Mouse (Mus musculus) heart, adult 8-10 months (tissue): Measurements from ENCODE around the gene Fam71a. TPM values are rescaled to one million over a fixed set of nuclear protein-coding genes. Genes with fewer than 3 reads are reported as not detected.
"Not testable (repeated sequence)": the region's sequence is repeated elsewhere in the genome, so short reads cannot be mapped to it uniquely, and the experiment has no call there.

Experiments used
- DNase-seq: peaks from one replicate; pipeline ENCODE4 v3.0.0; 2022; ENCODE audit warnings: low spot score
- total RNA-seq, 4 experiments: library from RNA; stranded (reverse); gene quantifications; 2 replicates each; pipeline ENCODE4 v1.2.4; 2022

Gene Fam71a
- total RNA-seq, 4 experiments from 2014 or later: not detected

- DNase-seq: no peak
Observed at GRCm38 (mm10) chr1:191181469-191182259, 17.0 kb upstream of the Fam71a start.

GRCm38 (mm10) chr1:191180397-191180796 lies 15.8 kb upstream of the Fam71a start:
- peak; percentile 40 for DNase-seq

DNA sequence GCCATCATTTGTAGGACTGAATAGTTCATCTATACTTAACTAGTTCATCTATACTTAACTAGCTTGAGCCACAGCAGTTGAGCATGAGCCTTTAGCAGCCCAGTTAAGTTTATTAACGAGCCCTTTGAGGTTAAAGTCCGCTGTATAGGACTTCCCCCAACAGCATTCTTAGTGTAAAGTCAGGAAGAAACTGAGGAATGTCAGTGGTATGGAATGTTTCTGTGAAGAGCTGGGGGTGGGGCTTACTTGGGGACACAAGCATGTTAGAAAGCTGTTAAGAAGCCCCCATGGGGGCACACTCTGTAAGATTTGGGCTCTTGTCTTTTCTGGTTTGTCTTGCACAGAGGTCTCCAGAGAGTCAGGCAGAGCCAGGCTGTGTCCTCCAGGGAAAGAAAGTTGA lies 15.2 kb upstream of the Fam71a start:
- no peak for DNase-seq

DNA sequence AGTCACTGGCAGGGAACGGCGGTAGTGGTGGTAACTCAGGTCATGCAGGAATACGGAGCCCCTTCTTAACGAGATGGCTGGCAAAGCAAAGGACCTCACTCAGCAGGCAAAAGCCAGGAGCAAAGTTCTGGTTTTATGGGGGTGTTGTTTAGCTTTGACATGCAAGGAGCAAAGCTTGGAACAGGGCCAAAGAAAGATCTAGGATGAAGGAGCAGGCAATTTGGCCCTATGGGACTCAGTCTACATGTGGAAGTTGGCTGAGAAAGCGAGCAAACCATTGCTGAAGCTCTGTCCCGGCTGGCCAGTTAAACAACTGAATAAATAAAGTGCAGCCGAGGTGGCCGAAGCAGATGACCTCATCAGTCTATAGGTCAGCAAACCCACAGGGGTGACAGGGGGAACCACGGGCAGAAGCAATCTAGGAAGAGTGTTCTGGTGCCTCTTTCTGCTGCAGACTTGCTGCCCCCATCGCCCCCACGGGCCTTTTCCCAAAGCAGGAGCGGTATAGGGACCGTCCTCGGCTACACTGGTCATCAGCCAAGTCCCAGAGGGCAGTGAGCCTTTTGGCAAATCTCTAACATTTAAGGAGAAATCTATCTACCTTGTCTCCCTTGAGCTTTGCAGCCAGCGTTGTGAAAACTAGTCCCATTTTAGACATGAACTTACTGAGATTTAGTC lies 14.0 kb upstream of the Fam71a start:
- DNase-seq: no peak

DNA sequence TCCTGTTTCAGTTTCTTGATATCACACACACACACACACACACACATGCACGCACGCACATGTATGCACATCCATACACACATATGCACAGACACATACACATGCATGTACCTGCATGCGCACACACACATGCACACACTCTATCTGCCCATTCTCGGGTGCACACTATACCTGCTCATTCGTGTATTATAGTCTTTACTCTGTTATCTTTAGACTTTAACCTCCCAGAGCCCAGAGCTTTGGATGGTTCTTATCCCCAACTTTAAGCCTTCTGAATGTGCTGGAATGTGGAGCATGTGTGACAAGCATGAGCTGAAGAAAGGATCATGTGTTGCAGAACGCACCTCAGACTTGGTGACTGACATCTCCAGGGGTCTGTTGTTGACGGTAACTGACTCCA lies 12.3 kb upstream of the Fam71a start:
- DNase-seq: no peak

DNA sequence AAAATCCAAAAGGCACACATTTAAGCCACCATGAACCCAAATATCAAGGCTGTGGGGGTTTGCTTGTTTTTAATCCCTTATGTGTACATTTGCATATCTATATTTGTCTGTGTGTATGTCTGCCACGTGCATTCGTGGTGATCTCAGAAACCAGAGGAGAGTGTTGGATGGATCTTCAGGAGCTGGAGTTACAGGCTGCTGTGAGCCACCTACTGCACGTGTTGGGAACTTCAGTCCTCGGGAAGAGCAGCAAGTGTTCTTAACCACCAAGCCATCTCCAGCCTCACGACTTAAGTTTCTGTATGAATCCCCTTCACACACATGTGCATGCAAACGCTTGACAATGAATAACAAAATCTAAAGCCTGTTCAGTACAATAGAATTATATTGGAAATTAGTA lies 7.9 kb upstream of the Fam71a start:
- DNase-seq: no peak

DNA sequence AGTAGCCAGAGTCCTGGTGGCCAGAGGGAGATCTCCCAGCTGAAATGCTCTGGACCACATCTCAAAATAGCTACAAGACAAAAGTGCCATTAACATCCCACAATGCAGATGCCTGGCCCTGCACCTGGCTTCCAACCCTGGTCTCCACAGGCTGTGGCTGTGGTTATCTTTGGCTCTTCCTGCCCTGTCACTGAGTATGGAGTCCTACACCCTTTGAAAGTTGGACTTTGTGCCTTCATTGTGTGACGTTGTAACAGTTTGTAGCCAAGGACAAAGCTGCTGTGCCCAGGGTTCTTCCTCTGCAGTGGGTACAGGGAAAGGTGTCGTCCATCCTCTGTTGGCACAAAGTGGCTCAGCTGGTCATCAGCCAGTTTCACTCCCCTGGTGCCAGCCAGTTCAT lies 5.8 kb upstream of the Fam71a start:
- no peak for DNase-seq

DNA sequence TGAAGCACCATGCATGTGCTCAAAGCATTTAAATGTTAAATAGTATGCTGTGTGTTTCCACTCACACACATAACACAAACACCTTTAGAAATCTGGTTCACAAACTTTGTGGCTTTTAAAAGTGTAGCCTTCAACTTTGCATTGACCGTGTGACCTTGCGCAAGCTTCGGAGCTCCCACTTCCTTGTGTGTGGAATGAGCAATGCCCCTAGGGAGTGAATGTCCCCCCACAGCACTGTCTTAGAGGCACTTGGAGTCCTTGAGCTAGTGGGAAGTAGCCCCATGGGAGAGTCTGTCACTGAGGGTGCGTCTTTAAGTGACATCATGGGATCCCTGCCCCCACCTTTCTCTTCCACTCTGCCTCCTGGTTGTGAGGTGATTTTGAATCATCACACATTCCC lies 1.6 kb upstream of the Fam71a start:
- no peak for DNase-seq

DNA sequence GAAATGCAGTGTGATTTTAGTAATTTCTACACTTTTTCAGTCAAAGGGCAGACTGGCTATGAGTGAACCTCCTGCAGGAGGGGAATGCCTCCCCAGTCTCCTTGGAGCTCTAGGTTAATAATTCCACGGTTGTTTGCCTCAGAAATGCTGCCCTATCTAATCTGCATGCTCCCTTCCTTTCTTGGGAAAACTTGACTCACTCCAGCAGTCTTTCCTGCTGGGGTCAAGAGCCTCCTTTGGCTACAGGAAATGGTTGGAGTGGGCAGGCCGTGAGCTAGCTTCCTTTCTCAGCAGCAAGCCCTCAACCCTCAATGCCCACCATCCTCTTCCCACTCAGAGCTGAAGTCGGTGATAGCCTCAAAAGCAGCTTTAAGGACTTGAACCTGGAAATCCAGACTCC lies 10.3 kb downstream of the Fam71a start:
- no peak for DNase-seq

- peak; percentile 24 for DNase-seq
Observed at GRCm38 (mm10) chr1:191153052-191153451, 11.6 kb downstream of the Fam71a start.

- no peak for DNase-seq
Observed at GRCm38 (mm10) chr1:191150924-191151605, 13.6 kb downstream of the Fam71a start.

DNA sequence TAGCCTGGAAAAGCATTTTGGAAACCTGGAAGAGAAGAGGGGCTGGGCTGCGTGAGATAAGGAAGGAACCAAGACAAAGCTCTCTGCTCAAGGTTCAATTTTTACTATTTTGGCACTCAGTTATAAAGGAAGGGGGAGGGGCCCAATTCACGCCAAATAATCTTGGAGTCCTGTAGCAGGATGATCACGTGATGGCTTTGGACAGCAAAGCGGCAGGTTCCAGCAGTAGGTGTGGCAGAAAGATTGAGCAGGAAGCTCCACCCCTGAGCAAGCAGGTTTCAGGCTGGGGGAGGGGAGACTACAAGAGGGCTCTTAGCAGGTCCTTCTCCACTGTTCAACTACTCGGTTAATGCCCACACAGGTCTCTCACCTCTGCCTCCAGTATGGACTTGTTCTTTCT lies 15.1 kb downstream of the Fam71a start:
- not testable (repeated sequence) for DNase-seq

DNA sequence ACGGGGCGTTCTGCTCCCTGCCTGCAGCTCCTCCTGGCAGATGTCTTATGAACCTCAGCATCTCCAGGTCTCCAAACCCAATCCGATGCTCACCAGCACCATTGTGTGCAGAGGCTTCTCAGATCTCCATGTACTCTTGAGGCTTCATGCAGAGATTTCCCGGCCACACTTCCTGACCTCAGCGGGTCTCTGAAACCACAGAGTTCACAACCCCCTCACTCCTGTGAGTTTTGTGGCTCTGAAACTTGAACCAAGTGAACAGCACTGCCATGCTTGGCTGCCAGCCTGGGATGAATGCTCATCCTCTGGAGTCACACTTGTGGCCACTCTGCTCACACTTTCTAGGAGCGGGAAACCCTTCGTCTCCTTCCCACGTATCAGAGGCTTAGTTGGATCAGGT lies 23.6 kb downstream of the Fam71a start:
- DNase-seq: no peak

GRCm38 (mm10) chr1:191138874-191139495 lies 25.6 kb downstream of the Fam71a start:
- no peak for DNase-seq

- no peak for DNase-seq
Observed at GRCm38 (mm10) chr1:191138436-191138835, 26.2 kb downstream of the Fam71a start.

- DNase-seq: no peak
Observed at GRCm38 (mm10) chr1:191135406-191135805, 29.2 kb downstream of the Fam71a start.

DNA sequence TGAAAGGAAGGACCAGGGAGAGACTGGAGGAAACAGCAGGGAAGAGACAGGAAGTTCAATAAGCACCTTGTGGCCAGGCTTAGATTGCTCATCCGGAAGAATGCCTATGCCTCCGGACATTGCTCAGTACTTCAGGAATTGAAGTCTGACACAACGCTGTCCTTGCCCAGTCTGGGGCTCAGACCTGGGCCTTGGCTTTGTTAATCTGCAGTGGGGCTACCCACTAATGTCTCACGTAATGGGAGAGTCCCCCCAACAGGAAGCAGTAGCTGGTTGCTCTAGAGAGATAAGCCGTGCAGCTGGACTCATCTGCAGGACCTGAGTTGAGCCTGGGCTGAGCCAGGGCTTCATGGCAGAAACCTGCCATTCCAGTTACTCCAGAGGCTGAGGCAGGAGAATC lies 31.7 kb downstream of the Fam71a start:
- DNase-seq: no peak

GRCm38 (mm10) chr1:191132240-191132639 lies 32.4 kb downstream of the Fam71a start:
- no peak for DNase-seq

- DNase-seq: no peak
Observed at GRCm38 (mm10) chr1:191131692-191132091, 32.9 kb downstream of the Fam71a start.

DNA sequence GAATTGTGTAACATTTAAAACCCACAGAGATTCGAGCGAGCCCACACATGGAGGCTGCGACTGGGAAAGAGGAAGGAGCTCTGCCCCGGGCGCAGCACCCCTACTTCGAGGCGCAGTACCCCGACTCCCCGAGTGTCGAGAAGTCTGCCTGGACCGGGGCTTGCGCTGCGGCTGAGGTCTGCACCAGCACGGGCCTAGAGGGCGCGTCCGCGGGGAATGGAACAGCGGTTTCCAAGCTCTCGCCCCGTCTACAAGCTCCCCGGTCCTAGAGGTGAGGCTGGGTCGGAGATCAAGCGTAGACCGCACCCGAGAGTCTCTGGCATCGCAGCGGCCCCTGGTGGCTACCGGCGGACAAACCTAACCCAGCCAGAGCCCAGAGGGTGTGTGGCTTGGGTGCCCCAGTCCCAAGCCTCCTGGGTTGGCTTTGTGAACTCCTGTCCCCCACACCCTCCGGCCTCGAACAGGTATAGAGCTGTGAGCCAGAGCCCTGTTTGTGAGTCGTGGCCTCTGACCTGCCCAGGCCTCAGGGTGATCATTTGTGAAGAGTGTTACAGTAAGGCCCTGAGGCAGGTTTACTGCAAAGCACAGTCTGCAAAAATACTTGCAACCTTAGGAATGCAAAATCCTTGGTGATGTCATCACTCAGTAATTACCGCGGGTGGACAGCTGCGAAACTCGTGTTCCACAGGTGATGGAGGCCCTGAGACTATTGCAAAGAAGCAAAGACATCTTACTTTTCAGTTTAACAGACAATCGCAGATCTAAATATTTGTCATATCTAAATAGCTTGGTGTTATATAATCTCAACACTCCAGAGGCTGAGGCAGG lies 38.6 kb downstream of the Fam71a start:
- peak; percentile 32 for DNase-seq

DNA sequence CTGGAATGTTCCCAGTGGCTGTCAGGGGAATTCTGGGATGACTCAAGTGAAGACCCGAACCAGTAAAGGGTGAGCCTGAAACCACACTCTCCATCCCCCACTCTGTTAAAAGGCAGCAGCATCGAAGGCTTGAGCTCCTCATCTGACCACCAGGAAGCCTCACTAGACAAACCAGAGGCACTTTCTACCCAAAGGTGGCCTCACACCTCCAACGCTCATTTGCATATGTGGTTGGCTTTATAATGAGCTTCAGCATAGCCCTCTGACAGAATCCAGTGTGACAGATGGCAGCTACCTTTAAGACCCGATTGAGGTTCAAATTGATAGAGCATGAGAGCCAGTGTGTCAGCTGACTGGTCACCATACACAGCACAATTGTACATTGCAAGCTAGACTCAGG lies 40.3 kb downstream of the Fam71a start:
- DNase-seq: no peak
